Mouse (Mus musculus) layer of hippocampus, postnatal 25 days (tissue): ENCODE data around the gene Kat5. TPM values are rescaled to one million over a fixed set of nuclear protein-coding genes. Genes with fewer than 3 reads are reported as not detected.

Source experiments
- DNase-seq, 2 experiments: peaks; one replicate each; pipeline ENCODE4 v3.0.0; 2022; ENCODE audit warnings: mixed read lengths in 2 of 2, low spot score in 1 of 2; ENCODE audit errors: extremely low spot score in 1 of 2
- total RNA-seq, 2 experiments: library from RNA; stranded (reverse); gene quantifications; 2 replicates each; pipeline ENCODE4 v1.2.3; 2021

Kat5 gene
- 10 to 100 TPM; 83.1 to 87.8 TPM for total RNA-seq

GRCm38 (mm10) chr19:5609547-5610404, at the start of gene Kat5:
TSS of gene Kat5 (minus strand) at chr19:5610237.
- peak; percentile 83 to 98 for DNase-seq

GRCm38 (mm10) chr19:5654720-5655298, 44.8 kb upstream of the Kat5 start:
- DNase-seq, result no peak

DNA sequence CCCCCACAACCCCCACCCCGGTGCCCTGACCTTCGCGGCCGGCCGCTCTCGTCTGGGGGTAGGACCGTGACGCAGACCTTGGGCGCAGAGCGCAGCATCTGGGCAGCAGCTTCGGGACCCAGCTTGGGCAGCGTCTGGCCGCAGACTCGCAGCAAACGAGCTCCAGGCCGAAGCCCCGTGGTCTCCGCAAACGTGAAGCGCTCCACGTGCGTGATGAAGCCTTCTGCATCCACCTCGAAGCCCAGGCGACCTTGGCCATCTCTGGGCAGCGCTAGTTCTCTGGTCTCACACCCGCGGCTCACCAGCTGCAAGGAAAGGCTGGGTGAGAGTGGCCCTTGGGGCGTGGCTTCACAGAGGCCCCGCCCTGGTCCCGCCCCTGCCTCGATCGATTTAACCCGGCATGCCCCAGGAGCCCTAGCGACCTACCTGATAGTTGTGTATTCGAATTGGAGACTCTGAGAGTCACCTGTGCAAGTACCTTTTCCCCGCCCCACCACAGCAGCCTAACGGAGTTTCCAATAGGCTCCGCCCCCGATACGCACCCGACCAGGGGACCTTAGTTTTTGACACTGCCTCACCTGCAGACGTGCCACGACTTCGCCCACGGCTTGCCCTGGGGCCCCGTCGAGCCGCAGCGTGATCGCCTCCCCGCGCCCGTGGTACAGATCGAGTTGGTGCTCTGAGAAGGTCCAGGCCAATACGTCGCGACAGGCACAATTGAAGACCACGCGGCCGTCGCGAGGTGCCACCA, 44.1 kb upstream of the Kat5 start:
- DNase-seq, result no peak

DNA sequence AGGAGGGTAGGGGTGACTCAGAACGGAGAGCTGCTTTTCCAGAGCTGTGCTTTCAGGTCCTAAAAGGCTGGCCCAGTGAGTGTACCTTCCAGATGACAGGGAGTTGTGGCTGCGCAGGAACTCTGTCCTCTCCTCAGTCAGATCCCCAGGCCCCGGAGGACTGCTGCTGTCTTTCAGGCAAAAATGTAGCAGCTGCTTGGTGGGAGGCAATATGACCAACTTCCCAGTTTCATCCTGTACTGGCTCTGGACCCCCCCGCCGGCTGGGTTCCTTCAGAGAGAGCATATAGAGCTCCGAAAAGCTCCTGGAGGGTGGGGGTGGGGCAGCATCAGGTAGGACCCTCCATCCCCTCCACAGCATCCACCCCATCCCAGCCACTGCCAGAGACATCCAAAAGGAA, 42.5 kb upstream of the Kat5 start:
- DNase-seq, result no peak

DNA sequence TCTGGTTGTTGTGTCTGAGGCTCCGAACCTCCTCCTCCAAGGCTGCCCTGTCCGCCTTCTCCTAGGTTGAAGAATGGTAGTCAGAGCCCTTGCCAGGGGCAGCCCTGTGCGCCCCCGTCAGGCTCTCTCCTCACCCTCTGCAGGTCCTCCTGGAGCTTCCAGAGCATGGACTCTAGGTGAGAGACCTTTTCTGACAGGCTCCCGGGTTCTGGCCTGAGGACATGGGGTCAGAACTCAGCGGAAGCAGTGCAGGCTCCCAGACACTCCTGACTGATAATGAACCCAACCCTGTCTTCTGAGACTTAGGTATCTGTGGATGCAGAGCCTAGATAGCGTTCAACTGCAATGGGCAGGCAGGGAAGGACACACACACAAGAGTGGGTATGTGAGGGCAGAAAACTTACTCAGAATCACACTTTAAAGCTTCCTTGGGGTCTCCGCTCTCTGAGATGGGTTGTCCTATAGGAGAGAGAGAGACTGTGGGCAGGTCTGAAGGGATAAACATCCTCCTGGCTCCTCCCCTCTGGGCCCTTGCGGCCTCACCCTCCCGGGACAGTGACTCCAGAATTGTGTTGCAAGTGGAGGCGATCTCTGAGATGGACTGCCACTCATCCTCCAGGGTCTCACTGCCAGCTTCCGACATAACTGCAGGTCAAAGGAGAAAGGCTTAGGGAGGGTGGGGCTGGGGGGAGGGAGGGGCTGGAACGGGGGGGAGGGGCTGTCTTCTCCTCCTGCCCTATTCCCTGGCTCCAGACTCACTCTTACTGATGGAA, 41.7 kb upstream of the Kat5 start:
- no peak for DNase-seq

- no peak for DNase-seq
Measured at GRCm38 (mm10) chr19:5649298-5649741, 39.3 kb upstream of the Kat5 start.

DNA sequence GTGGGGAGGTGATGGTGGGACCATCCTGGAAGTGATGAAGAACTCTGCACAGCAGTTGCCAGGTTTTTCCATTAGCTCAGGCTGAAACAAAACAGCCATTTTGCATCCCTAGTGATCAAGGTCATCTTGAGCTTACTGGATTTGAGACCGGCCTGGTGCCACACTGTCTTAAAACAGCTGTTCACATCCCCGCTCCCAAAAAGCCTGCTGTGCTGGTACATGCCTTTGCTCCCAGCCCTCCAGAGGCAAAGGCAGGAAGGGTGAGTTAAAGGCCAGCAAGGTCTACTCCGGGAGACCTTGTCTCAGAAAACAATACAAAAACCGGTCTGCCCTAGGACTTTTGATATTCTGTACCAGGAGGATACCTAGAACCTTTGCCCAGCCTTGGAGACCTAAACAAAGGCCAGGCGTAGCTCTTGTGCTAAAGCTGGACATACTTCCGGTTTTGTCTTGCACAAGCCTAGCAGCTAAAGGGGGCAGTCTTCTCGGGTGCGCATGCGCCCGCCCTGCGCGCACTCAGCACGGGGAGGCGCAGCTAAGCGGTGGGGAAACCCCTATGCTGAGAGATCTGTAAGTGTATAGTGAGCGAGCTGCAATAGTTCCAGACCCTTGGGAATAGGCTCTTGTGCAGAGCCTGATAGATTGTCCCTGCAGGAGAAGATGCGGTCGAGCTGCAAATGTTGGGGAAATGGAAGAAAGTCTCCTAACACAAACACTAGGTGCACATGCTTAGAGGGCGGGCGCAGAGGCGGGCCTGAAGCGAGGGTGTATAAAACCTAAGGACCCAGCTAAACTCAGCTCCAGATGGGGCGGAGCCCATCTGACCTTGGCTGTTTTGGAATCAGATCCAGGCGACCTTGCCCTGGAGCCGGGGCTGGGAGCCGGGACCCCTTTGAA, 38.6 kb upstream of the Kat5 start:
- DNase-seq, result peak; percentile 64 to 75

GRCm38 (mm10) chr19:5647791-5648190, 37.8 kb upstream of the Kat5 start:
- no peak for DNase-seq

DNA sequence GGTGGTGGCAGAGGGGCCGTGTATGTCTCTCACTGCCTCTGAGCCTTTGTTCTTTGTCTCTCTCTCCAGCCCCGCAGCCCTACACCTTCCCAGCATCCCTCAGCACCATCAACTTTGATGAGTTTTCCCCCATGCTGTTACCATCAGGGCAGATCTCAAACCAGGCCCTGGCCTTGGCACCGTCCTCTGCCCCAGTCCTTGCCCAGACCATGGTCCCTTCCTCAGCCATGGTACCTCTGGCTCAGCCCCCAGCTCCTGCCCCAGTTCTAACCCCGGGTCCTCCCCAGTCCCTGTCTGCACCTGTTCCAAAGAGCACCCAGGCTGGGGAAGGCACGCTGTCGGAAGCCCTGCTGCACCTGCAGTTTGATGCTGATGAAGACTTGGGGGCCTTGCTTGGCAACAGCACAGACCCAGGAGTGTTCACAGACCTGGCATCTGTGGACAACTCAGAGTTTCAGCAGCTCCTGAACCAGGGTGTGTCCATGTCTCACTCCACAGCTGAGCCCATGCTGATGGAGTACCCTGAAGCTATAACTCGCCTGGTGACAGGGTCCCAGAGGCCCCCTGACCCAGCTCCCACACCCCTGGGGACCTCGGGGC, 36.8 kb upstream of the Kat5 start:
- no peak for DNase-seq

GRCm38 (mm10) chr19:5645280-5645679, 35.2 kb upstream of the Kat5 start:
- no peak for DNase-seq

GRCm38 (mm10) chr19:5641641-5642040, 31.6 kb upstream of the Kat5 start:
- no peak for DNase-seq

DNA sequence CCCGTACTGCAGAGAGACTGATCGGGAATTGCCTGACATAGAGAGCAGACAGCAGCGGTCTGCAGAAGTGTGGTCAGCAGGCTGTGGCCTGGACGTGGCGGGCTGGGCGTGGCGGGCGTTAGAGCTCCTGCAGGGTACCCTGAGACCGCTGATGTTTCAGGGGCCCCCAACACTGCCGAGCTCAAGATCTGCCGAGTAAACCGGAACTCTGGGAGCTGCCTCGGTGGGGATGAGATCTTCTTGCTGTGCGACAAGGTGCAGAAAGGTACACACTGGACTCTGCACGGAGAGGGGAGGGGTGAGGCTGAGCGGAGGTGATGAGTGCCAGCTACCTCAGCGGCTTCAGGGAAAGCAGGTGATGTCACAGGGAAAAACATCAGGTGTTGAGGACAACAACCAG, 31.0 kb upstream of the Kat5 start:
- DNase-seq, result no peak

- DNase-seq, result no peak
Measured at GRCm38 (mm10) chr19:5640339-5640738, 30.3 kb upstream of the Kat5 start.

DNA sequence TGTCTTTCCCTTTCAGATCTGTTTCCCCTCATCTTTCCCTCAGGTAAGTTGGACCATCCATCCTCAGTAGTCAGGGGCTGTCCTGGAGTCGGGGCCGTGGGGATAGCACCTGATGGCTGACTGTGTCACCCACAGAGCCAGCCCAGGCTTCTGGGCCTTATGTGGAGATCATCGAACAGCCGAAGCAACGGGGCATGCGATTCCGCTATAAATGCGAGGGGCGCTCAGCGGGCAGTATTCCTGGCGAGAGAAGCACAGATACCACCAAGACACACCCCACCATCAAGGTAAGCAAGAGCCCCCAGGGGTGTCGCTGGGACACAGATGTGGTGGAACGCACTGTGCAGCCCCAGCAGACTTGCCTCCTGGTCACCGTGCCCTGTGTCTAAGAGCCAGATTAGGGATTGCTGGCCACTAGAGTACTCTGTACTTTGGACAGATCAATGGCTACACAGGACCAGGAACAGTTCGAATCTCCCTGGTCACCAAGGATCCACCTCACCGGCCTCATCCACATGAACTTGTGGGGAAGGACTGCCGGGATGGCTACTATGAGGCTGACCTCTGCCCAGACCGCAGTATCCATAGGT, 28.5 kb upstream of the Kat5 start:
- DNase-seq, result no peak

DNA sequence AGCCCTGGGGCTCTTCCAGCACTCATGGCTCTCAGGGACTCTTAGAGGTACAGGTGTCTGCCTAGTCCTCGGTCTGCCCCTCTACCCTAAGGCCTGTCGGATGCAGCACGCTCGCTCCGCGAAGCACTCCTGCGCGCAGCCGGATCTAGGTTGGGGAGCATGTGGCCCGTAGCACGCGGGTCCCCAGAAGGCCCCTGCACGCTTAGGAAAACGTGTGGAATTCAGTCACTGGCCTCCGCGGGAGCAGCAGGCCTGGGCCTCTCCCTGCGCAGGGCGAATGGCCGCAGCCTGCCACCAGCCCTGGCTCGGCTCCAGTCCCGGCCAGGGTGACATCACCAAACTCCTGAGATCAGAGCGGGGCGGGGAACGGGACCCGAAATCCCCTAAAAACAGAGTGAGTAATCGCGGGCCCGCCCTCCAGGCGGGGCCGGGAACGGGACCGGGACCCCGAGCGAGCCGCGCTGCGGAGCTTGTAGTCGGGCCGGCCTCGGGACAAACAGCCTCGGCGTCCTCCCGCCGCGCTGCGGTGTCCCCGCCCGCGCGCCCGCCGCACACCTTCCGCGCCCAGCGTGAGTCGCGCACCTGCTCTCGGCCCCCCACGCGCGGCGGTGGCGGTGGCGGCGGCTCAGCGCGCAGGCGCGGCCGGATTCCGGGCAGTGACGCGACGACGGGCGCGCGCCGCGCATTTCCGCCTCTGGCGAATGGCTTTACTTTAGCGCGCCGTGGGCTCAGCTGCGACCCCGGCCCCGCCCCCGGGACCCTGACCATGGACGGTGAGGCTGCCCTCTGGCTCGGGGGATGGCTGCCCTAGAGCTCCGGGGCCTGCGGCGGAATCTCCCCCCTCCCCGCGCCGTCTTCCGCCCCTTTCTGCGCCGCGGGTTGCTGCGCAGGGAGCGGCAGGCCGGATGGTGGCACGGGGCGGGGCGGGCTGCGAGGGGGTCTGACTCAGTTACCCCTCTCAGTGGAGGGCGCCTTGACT, 27.3 kb upstream of the Kat5 start, which contains the start of gene Rela:
Rela (plus strand) TSS at position 415 of the 979 bp plus-strand sequence.
- DNase-seq, result peak; percentile 85 to 90

GRCm38 (mm10) chr19:5636571-5637041, 26.6 kb upstream of the Kat5 start:
- DNase-seq, result no peak

- no peak for DNase-seq
Measured at GRCm38 (mm10) chr19:5636036-5636570, 26.1 kb upstream of the Kat5 start.
